Mouse (Mus musculus): ENCODE data around the gene Atp6v0e.

Atp6v0e gene

GRCm38 (mm10) chr17:26686334-26687000 lies 23.4 kb downstream of the Atp6v0e start:
- no peak for DNase-seq (ENCODE audit: low spot score)

DNA sequence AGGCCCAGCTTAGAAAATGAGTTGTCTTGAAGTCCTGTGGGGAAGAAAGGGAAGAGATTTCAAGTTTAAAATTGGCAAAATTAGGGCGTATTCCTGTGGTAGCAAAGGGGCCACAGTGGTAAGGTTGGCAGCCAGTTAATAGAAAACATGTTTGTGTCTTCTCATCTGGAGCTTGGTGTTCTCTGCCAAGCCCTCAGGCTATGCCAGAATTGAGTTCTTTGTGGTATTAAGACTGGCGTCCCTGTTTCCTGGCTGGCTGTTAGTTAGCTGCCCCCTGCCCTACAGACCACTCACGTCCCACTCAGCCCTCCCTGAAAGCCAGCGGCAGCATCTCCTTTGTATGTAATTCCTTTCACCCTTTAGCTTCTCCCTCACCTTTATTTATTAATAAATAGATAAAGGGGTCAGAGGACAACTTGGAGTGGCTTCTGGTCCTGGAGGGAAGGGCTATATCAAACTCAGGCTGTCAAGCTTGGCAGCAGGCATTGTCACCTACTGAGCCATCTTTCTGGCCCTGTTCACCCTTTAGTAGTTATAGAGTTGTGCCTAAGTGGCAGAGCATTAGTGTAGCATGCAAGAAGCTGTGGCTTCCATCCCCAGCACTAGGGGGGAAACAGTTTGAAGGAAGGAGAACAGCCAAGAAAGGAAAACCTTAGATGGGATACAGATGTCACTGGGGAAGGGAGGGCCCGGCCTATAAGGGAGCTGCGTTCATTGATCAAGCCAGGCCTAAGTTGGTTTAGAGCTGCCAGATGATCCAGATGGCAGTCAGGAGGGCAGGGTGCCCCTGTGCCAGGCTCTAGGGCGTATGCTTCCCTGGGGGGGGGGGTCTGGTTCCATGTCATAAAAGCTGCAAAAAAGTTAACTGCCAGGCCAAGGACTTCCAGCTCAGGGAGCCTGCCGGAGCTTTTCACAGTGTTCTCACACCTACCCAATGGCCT lies 26.0 kb downstream of the Atp6v0e start:
- no peak for DNase-seq (ENCODE audit: low spot score)

DNA sequence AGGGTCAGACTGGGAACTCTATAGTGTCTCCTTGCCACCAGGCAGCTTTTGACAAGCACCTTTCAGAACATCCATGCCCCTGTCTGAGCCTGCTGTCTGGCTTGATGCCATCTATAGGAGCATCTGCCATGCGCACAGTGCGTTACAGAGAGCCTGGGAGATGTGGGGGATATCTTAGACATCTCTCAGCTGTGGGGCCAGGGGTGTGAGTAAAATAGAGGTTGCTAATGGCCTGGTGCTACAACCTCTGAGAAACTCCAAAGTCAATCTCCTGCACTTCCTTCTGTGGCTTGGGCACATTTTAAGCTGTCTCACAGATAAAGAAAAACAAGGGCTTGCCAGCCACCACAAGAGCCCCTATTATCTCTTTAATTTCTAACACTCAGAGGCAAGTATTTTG lies 26.8 kb downstream of the Atp6v0e start:
- DNase-seq (ENCODE audit: low spot score) = no peak

DNA sequence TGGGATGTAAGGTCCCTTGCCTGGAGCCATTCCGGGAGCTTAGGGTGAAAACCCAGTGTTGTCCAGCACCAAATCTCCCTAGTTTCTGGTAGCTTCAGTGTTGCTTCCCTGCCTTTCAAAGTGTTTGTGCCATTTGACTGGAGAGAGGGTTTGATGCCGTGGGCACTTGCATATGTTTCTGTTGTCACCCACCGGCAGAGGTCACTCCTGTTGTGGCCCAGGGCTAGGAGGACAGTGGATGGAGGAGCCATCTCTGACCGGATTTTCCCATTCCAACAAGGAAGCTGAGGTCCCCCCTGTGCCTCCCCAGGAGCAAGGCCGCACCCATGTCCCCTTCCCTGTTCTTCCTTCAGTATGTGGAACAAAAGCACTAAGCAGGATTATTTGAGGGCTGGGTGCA lies 27.2 kb downstream of the Atp6v0e start:
- no peak for DNase-seq (ENCODE audit: low spot score)

DNA sequence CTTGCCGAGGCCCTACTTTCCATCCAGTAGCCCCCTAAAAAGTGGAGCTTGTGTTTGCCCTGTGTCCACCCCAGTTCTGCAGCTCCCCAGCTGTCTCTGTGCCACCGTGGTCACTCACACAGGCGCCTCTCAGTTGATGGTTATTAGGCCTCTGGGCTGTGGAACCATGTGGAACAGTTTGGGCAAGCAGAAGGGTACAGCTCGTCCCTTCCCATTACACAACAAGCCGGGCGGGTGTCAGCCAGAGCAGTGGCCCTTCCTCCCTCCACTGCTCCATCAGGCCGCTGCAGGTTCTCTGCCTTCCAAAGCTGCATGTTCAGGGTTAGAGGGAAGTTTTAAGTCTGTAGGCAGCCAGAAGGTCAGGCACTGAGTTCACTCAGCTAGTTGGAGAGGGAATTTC lies 28.1 kb downstream of the Atp6v0e start:
- no peak for DNase-seq (ENCODE audit: low spot score)

DNA sequence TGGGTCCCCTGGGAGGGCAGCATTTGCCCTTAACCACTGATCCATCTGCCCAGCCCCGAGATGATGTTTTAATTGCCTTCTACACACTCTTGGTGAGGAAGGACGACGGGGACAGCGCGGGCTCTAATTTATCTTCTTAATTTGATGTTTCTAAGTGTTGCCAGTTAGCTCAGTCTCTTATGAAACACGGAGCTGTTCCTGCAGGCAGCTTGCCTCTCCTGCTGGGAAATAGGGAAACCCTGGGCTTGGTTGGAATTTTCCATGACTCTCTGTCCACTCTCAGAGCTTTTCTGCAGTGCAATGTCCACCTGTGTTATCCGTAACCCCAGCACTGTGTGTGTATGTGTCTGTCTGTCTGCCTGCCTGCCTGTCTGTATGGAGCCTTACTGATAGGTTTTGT lies 30.4 kb downstream of the Atp6v0e start:
- DNase-seq (ENCODE audit: low spot score) = no peak

- no peak for DNase-seq (ENCODE audit: low spot score)
Observed at GRCm38 (mm10) chr17:26694171-26694570, 31.1 kb downstream of the Atp6v0e start.

- no peak for DNase-seq (ENCODE audit: low spot score)
Observed at GRCm38 (mm10) chr17:26695193-26695592, 32.2 kb downstream of the Atp6v0e start.

GRCm38 (mm10) chr17:26698846-26699245 lies 35.8 kb downstream of the Atp6v0e start:
- DNase-seq (ENCODE audit: low spot score) = no peak

GRCm38 (mm10) chr17:26699819-26700616 lies 37.0 kb downstream of the Atp6v0e start:
- DNase-seq (ENCODE audit: low spot score) = no peak

- no peak for DNase-seq (ENCODE audit: low spot score)
Observed at GRCm38 (mm10) chr17:26701565-26701964, 38.5 kb downstream of the Atp6v0e start.

DNA sequence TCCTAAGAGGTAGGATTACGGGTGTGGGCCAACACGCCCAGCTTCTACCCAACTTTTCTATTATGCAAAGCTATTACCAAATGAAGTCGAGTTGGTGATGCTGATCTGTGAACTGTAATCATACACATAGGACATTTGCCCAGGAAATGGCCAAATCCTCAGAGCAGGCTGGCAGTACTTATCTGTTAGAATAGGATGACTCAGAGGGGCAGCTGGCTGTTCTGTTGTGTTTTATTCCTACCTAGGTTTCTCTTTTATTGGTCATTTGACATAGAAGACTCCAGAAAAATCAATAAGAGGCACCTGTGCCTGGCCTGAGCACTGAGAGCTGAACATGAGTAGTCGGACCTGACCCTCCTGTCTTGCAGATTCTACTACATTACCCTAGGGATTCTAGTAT lies 39.6 kb downstream of the Atp6v0e start:
- DNase-seq (ENCODE audit: low spot score) = no peak

GRCm38 (mm10) chr17:26703671-26704070 lies 40.6 kb downstream of the Atp6v0e start:
- DNase-seq (ENCODE audit: low spot score) = no peak

DNA sequence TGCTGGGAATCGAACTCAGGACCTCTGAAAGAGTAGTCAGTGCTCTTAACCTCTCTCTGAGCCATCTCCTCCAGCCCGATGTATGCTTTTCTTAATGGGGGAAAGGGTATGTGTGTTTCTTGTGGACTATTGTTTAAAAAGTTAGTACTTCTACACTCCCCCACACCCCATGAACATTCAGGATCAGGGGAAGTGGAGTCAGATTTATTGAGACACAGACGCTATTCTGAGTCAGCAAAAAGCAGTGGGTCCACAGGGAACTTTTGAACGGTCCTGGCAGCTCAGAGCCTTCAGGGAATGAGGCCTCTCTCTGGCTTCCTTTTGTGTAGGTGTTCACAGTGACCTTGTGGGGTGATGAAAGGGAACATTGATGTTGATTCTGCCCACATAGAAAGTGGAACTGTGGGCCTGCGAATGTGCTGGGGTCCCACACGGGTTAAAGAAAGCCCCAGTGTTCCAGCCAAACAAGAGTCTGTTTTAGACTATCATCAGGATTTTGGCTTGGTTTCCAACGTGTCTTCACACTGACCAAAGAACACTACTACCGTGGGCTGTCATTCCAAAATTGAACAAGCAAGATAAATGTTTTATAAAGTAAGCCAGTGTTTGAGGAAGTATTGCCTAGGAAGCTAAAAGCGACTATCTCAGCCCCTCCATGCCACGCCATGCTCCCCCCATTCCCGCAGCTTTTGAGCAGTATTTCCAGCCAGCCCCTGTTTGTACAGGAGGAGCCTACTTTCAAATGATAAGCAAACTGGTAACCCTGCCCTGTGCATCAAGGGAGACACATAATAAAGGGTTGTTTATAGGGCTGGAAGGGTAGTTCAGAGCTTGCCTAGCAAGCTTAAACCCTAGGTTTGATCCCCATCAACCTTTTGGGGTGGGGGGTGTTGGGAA lies 42.7 kb downstream of the Atp6v0e start:
- no peak for DNase-seq (ENCODE audit: low spot score)

GRCm38 (mm10) chr17:26707066-26707465 lies 44.0 kb downstream of the Atp6v0e start:
- no peak for DNase-seq (ENCODE audit: low spot score)

GRCm38 (mm10) chr17:26708499-26708898 lies 45.5 kb downstream of the Atp6v0e start:
- DNase-seq (ENCODE audit: low spot score) = no peak

GRCm38 (mm10) chr17:26708993-26709590 lies 46.1 kb downstream of the Atp6v0e start:
- DNase-seq (ENCODE audit: low spot score) = no peak

GRCm38 (mm10) chr17:26710049-26710448 lies 47.0 kb downstream of the Atp6v0e start:
- no peak for DNase-seq (ENCODE audit: low spot score)

- peak; percentile 96 for DNase-seq (ENCODE audit: low spot score)
Observed at GRCm38 (mm10) chr17:26715271-26715758, 52.3 kb downstream of the Atp6v0e start, which contains the start of gene Crebrf. TSS of gene Crebrf (plus strand) at chr17:26715650.

- DNase-seq (ENCODE audit: low spot score) = peak; percentile 80
Observed at GRCm38 (mm10) chr17:26715916-26716717, 53.1 kb downstream of the Atp6v0e start.
